In genomic region chr9:104854245-104854921, GRCm38 (mm10) we compare ENCODE assay signal across 15 mouse cellular contexts.
A peak's percentile ranks its signal among the peaks of the same experiment; 100 is the strongest.
DNase-seq lines count a peak whose midpoint lies in the region; ATAC-seq and TF ChIP-seq lines count a peak whose summit lies in the region.
"Had no signal": no experiment of that assay in that cellular context is flagged by ENCODE, and none has a peak within 500 bp of the region (broad histone marks: within the 10 kb centered on the region; RNA-seq: fewer than 3 reads in every experiment).

No protein-coding gene starts in this region.

- H3K9ac ChIP-seq in forebrain, embryonic 15.5 days (replicated peaks): no peak overlapping the region
- H3K9ac ChIP-seq in midbrain, postnatal 0 days (replicated peaks; ENCODE audit: low read length, poor library complexity, severe bottlenecking): no peak overlapping the region
- H3K9ac ChIP-seq: hindbrain, embryonic 13.5 days; liver, embryonic 15.5 days; midbrain, embryonic 12.5 days; neural tube, embryonic 13.5 days had no signal

- no peaks in the 10 kb centered on the region for H3K9me3 ChIP-seq in forebrain, embryonic 15.5 days
- no peaks in the 10 kb centered on the region for H3K9me3 ChIP-seq in midbrain, postnatal 0 days (ENCODE audit: low read length)
- H3K9me3 ChIP-seq: hindbrain, embryonic 13.5 days; liver, embryonic 15.5 days; midbrain, embryonic 12.5 days; neural tube, embryonic 13.5 days had no signal

- peak; percentile 88 for ATAC-seq in forebrain, embryonic 15.5 days (replicated peaks)
- no peak for ATAC-seq in midbrain, postnatal 0 days (ENCODE audit: low FRiP score)

- 46% methylated on average over 6 of the region's 6 CpGs for WGBS in forebrain, embryonic 15.5 days
- WGBS in midbrain, postnatal 0 days: 76% methylated on average over 6 of the region's 6 CpGs

- H3K4me2 ChIP-seq in forebrain, embryonic 15.5 days (replicated peaks): no peak overlapping the region
- no peak overlapping the region for H3K4me2 ChIP-seq in midbrain, postnatal 0 days (ENCODE audit: low read depth, low read length, poor library complexity, severe bottlenecking)
- H3K4me2 ChIP-seq: hindbrain, embryonic 13.5 days; liver, embryonic 15.5 days; midbrain, embryonic 12.5 days; neural tube, embryonic 13.5 days had no signal

- H3K27ac ChIP-seq in forebrain, embryonic 15.5 days (replicated peaks): peak overlapping the region; percentile 50
- no peak overlapping the region for H3K27ac ChIP-seq in midbrain, postnatal 0 days (ENCODE audit: low read depth, low read length)
- H3K27ac ChIP-seq: hindbrain, embryonic 13.5 days; liver, embryonic 15.5 days; midbrain, embryonic 12.5 days; neural tube, embryonic 13.5 days had no signal

- no peak for TF ChIP-seq CTCF in midbrain, postnatal 0 days (IDR thresholded peaks at IDR 0.05)

- H3K4me3 ChIP-seq in forebrain, embryonic 15.5 days: no peak overlapping the region
- no peak overlapping the region for H3K4me3 ChIP-seq in midbrain, postnatal 0 days (ENCODE audit: low read depth, low read length)
- H3K4me3 ChIP-seq: hindbrain, embryonic 13.5 days; liver, embryonic 15.5 days; midbrain, embryonic 12.5 days; neural tube, embryonic 13.5 days had no signal

- no peaks in the 10 kb centered on the region for H3K36me3 ChIP-seq in forebrain, embryonic 15.5 days
- H3K36me3 ChIP-seq in midbrain, postnatal 0 days (ENCODE audit: insufficient read depth, low read length): no peaks in the 10 kb centered on the region
- H3K36me3 ChIP-seq: hindbrain, embryonic 13.5 days; liver, embryonic 15.5 days; midbrain, embryonic 12.5 days; neural tube, embryonic 13.5 days had no signal

- peak; percentile 44 for DNase-seq in gastrocnemius, adult 18-20 months (ENCODE audit: low spot score)
- DNase-seq in gastrocnemius, postnatal 10 days: no peak
- DNase-seq in heart, postnatal 25 days (ENCODE audit: low spot score): peak; percentile 16
- DNase-seq in lung, postnatal 10 days: peak; percentile 65
- DNase-seq in midbrain, postnatal 0 days (ENCODE audit: low spot score): no peak
- DNase-seq in layer of hippocampus, adult 18-20 months (ENCODE audit: low spot score in 2 of 2): no peak
- no peak for DNase-seq in yolk sac, embryonic 10.5 days (ENCODE audit: low spot score)
- DNase-seq: adrenal gland, postnatal 25 days; kidney, adult 18-20 months; thymus, postnatal 14 days had no signal

- H3K27me3 ChIP-seq in forebrain, embryonic 15.5 days: no peaks in the 10 kb centered on the region
- H3K27me3 ChIP-seq in midbrain, postnatal 0 days (ENCODE audit: insufficient read depth, low read length): no peaks in the 10 kb centered on the region
- H3K27me3 ChIP-seq: hindbrain, embryonic 13.5 days; liver, embryonic 15.5 days; midbrain, embryonic 12.5 days; neural tube, embryonic 13.5 days had no signal

- peaks cover 4% of the 10 kb centered on the region; the same call in 1 of the 2 replicates for H3K4me1 ChIP-seq in forebrain, embryonic 15.5 days
- no peaks in the 10 kb centered on the region for H3K4me1 ChIP-seq in midbrain, postnatal 0 days (ENCODE audit: insufficient read depth, low read length)
- H3K4me1 ChIP-seq: hindbrain, embryonic 13.5 days; liver, embryonic 15.5 days; midbrain, embryonic 12.5 days; neural tube, embryonic 13.5 days had no signal

- intact Hi-C loops in heart, postnatal 25 days (cut with DNase I): no loop called here

Comparison
In these comparisons a context has a peak if more than half of its experiments do, and no peak if none do; other contexts are left out.
1. DNase-seq: peak in gastrocnemius, adult 18-20 months (single experiment), heart, postnatal 25 days (single experiment) and lung, postnatal 10 days (single experiment); none in gastrocnemius, postnatal 10 days (single experiment), midbrain, postnatal 0 days (single experiment), layer of hippocampus, adult 18-20 months (0 of 2) and yolk sac, embryonic 10.5 days (single experiment).